Mouse (Mus musculus): ENCODE data around the gene Olfr777.
"Not testable (repeated sequence)": the region's sequence is repeated elsewhere in the genome, so short reads cannot be mapped to it uniquely, and the experiment has no call there.

Gene Olfr777

DNA sequence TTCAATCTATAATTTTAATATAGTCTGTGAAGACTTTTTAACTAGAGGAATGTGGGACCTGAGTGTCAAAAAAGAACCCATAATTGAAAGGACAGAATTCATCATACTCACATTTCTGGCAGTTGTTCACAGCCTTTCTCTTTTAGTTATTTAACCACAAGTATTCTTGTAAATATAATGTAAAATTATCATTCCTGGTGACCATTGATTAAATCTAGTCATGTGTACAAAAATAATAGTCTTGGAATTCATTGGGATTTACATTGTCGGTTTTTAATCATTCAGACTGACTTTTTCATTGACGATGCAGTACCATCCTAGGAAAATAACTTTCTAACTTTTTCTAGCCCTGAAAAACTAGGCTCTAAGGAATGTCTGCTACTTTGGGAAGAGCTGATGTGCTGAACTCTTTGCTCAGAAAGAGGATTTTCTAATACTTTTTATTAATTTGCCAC, at the start of gene Olfr777:
Olfr777 (minus strand) TSS at position 405 of the 455 bp plus-strand sequence.
- no peak for DNase-seq (ENCODE audit: low spot score)

DNA sequence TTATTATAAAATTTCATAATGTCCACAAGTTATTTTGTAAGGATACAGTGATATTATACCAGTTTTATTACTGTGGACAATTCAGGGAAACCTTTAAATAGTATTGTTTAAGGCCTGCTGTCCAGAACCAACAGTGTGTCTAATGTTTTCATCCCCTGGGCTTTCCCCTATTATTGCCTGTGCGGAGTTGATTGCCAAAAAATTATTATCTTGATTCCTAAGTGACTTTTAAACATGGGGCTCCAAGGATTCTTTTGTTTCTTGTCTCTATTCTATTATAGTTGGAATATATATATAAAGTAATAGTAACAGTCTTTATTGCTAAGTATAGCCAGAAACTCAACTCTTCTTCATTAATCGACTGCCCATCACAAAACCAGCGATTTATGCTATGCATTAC, 46.5 kb upstream of the Olfr777 start, which contains the start of gene Olfr780:
Olfr780 (plus strand) TSS at position 301 of the 400 bp plus-strand sequence.
- no peak for DNase-seq (ENCODE audit: low spot score)

DNA sequence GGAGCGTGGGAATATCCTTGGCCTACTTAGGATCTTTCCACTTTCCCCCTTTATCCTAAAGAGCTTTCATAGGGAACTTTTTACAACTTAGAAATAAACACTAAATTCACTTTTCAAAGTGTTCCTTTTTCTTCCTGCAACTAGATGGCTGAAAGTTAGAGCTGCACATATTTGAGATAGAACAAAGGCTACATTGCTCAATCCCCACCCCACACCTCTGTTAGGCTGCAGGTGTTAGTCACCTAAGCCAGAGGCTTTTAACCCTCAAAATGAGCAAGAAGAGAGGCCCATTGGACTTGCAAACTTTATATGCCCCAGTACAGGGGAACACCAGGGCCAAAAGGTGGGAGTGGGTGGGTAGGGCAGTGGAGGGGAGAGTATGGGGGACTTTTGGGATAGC, 42.2 kb upstream of the Olfr777 start:
- DNase-seq (ENCODE audit: low spot score): not testable (repeated sequence)

DNA sequence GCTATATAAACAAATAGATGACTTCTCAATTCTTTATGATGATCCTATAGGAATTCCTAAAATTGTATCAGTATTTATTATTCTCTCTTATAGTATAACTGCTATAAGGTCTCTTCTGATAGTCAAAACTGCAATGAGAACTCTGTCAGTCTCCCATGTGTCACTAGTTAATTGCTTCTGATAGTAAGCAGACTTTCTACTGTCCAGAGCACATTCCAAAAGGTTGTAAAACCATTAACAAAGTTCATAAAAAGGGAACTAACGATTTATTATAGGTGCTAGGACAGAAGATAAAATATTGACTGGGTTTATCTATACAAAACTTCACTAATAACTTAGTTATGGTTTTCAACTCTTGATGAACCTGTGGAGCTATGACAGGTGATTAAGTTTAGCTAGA, 41.7 kb upstream of the Olfr777 start:
- DNase-seq (ENCODE audit: low spot score): not testable (repeated sequence)

DNA sequence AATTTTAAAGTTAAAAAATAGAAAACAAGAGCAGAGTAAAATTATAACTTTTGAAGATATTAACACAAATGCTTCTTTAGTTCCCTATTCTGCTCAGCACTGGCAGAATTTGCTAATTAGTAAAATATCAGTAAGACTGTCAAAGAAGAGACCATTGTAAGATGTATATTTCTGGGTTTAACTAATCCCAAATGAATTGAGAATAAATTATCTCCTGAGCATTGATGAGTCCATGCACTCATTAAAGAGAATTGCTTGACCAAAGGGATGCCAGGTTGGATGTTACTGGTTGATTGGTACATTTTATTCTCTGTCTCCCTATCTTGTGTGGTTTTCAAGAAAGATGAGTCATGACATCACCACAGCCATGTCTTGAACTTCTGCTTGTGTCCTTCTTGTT, 12.5 kb downstream of the Olfr777 start, which contains the start of gene Olfr776:
Olfr776 (plus strand) TSS at position 301 of the 400 bp plus-strand sequence.
- DNase-seq (ENCODE audit: low spot score): no peak

DNA sequence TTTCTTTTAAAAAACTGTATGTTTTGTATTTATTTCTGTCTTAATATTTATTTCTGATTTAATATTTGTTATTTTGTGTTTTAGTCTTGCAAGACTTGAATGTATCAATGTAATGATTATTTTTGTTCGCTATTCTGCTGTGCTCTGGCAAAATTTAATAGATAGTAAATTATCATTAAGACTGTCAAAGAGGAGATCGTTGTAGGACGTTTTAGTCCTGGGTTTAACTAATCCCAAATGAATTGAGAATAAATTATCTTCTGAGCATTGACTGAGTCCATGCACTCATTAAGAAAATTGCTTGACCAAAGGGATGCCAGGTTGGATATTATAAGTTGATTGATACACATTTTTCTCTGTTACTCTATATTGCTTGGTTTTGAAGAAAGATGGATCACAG, 23.2 kb downstream of the Olfr777 start, which contains the start of gene Olfr775:
Olfr775 (plus strand) TSS at position 301 of the 400 bp plus-strand sequence.
- DNase-seq (ENCODE audit: low spot score): no peak

DNA sequence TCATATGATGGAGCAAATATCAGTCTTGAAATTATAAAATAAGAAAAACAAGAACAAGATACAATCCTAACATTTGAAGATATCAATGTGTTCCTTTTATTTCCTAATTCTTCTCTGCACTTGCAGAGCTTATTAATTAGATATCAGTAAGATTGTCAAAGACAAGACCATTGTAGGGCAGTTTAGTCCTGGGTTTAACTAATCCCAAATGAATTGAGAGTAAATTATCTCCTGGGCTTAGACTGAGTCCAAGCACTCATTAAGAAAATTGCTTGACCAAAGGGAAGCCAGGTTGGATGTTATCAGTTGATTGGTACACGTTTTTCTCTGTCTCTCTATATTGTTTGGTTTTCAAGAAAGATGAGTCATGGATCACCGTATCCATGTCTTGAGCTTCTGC, 35.4 kb downstream of the Olfr777 start, which contains the start of gene Olfr774:
Olfr774 (plus strand) TSS at position 301 of the 400 bp plus-strand sequence.
- DNase-seq (ENCODE audit: low spot score): no peak

DNA sequence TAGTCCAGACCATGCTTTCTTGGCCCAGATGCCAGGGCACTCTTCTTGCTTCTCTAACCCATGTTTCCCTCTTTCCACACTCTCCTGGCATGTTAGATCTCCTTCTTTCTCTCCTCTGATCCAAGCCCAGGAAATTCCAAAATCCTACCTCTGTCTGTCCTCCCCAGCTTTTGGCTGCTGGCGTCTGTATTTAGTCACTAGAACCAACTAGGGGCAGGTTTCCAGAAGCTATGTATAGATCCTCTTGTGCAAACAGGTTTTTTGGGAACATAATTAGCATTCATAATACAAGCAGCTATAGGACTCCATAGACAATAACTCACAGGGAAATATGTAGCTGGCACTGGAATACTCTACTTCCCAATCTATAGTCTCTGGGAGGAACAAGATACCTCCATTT, 40.5 kb downstream of the Olfr777 start:
- no peak for DNase-seq (ENCODE audit: low spot score)

All from layer of hippocampus, adult 9-10 months (tissue).